Mouse (Mus musculus) frontal cortex, adult 2 months (tissue): ENCODE data around the gene Serpina5. TPM values are rescaled to one million over a fixed set of nuclear protein-coding genes. Genes with fewer than 3 reads are reported as not detected.

Source experiments
- DNase-seq, 2 experiments: peaks; one replicate each; pipeline ENCODE4 v3.0.0; 2022; ENCODE audit warnings: low spot score in 1 of 2; ENCODE audit errors: extremely low spot score in 1 of 2
- polyA plus RNA-seq: library from polyadenylated mRNA; depleted of rRNA; stranded (reverse); fragments of >200 nt; gene quantifications from 2 replicates; pipeline ENCODE4 v1.2.3, GENCODE M21; 2012; rRNA removed

Serpina5 gene
- polyA plus RNA-seq, 1 experiment: not detected

DNA sequence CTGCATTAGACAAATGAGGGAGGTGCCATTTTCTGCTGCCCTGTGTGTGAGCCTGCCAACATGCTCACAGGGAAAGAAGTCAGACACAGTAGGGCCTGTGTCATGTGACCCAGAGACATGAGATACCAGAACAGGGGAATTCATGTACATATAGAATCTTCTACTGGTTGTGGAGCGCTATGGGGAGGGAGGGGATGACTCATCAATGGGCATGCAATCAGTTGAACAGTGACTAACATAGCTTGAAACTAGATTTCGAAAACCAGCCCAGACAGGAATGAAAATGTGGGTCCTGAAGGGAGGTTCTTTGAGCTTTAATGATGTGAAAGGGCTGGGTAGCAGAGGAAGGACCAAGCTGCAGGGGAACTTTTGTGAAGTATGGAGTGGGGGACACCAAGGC lies 23.1 kb downstream of the Serpina5 start:
- no peak for DNase-seq

DNA sequence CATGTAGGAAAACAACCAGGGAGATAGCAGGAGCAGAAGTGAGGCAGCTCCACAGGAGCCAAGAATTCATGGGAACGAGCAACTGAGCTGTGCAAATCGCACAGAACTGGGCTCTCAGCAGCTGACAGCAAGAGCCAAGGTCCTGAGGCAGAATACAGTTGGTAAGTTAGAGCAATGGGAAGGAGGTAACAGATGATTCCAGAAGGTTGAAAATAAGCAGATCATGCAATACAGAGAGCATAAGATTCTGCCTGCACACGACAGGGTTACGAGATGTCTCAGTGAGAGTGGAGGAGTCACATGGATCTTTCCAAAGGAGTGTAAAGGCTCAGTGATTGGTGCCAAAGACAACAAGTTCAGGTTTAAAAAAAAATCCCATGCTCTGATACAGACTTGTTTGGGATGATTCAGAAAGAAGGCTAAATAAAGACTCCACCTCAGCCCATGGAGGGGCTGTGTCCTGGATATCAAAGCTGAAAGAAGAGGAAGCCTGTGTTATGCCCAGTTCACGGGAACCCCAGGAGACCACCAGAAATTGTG lies 24.2 kb downstream of the Serpina5 start:
- no peak for DNase-seq

DNA sequence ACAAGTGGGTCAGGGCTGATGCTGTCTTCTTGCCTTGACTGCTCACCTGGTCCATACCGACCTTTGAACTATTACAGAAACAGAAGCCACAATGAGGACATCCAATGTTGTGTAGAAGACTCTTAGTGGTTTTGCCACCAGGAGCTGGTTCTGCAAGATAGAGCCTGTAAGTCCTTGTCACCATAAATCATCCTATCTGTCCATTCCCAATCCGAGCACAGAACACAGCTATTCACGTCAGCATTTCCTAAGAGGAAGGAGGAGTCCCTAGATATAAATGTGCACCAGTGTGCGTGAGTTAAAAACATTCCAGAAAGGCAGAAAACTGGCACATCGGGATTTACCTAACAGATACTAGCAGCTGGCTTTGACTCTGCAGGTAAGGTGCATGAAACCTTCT lies 26.8 kb downstream of the Serpina5 start, which contains the start of gene Serpina3b:
Gene Serpina3b (plus strand): TSS at position 301 of the 400 bp plus-strand sequence.
- no peak for DNase-seq

DNA sequence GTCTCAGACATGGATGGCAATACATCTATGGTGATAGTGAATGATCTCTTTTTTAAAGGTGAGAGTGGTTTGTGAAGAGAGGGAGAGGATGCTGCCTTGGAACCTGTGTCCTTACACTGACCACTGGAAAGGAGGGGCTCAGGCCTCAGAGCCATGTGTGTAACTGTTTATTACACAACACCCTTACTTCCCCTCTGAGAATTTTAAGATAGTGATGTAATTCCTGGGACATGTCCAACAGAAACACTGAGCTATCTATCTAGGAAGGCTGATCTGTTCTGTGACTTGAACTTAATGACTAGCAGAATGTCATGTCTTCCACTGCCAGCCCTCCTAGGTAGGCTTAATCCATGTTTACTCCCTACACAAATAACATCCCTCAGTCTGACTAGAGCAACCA lies 30.1 kb downstream of the Serpina5 start:
- no peak for DNase-seq

DNA sequence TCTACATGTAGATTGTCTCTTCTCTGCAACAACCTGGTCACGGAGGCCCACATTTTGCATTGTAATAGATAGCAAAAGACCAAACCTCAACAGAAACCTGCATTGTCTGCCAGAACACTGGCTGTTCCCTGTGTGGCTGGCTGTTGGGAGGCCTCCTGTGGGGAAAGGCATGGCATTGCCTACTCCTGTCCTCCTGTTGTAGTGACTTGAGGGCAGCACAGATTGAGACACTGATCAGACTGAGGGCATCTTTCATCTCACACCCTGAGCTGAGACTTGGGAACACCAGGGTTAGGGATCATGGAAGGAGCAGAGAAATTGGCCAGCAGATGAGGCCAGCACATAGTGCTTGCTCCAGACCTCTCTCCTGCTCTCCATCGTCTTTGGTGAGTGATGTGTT lies 37.3 kb downstream of the Serpina5 start:
- no peak for DNase-seq

DNA sequence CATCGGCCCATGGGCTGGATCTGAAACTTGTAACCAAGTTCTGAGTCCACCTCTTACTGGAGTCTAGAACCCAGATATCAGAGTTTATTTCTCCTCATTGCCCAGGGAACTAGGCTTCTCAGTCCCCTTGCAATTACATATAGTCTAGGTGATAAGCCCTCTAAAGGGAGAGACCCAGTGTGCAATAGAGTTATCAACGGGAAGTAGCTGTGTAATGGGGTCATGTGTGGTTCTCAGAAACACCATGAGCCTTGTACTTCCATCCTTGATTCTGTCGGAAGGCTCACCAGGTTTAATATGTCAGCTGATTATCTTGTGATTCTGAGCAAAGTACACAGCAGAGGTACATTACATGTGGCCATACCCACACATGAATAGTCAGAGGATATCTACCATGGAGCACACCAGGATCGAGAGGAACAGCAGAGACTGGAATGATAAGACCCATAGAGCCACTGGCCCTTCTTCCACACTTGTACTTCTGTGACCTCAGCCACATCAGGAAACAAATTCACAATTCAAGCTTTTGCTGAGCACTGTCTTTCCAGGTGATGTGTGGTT lies 39.7 kb downstream of the Serpina5 start:
- no peak for DNase-seq

DNA sequence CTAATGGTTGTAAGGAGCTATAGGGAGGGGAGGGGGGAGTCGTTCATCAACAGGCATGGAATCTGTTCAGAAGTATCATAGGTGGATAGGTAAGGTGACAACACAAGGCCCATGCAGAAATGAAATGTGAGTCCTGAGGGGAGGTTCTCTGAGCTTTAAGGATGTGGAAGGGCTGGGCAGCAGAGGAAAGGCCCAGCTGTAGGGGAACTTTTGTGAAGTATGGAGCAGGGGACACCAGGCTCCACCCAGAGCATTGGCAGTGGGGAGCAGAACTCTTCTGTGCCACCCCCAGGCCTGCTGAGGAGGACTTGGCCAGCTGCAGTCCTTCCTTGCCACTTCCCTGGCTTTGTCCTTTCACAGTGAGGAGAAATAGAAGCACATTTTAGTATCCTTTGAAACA lies 40.6 kb downstream of the Serpina5 start:
- no peak for DNase-seq

DNA sequence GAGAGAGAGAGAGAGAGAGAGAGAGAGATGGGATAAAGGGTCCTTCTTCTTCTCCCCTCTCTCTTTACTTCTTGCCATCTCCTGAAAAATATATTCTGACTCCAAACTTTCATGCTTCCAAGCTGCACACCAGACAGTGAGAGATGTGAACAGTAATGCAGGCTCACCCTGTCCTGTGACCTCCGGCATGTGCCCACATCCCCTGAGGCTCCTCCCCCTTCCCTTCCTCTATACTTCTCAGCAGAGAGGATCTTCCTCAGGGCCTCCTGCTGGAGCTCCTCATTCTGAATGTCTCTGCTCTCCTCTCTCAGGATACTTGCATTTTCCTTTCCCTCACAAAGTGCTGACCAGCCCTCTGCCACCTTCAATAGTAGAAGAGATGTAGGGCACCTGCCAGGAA lies 41.5 kb downstream of the Serpina5 start:
- DNase-seq: no peak

DNA sequence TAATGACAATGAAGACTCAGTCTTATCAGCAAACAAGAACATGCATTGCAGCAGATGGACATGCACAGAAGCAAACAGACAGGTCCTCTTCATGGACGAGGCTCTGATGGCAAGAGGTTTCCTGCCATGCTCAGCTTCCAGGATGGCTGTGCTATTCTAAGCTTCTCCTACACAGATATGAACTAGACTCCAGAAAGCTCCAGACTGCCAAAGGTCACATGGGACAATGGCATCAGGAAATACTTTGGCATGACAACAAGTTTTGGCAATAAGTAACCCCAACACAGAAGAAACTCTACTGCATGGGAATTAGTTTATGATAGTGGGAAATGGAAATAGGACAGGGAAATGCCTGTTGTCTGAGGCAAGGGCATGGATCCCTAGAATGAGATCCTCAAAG lies 42.4 kb downstream of the Serpina5 start:
- no peak for DNase-seq

DNA sequence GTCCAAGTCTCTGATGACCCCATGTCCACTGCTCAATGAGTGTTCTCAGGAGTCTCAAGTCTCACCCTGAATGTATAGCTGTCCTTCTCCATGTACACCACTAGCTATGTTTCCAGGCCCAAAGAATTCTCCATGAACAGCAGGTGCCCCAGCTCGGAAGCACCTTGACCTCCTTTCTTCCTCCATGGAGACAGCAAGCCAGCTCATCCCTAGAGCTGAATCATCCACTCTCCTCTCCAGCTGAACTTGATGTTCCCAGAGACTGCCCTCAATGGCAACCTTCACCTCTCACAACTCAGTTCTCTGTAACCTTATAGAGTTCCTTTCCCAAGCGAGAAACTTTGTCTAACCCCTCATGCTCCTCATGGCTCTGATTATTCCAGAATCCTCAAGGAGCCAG lies 44.7 kb downstream of the Serpina5 start:
- DNase-seq: no peak

DNA sequence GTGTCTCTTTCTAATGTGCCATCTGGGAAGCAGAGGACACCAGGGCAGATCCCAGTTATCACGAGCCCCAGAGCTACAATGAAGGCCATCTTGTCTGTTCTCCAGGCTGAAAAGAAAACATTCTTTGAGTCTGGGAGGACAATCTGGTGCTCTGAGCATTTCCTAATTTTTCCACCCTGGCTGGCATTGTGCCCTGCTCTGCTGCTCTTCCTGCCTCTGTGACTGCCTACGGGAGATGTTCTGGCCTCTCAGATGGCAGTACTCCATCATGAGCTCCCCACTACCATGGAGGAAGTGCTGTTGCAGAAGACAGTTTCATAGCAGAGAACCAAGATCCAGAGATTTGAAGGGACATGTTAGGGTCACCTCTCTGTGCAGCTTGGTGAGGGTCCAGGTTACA lies 51.1 kb downstream of the Serpina5 start:
- DNase-seq: no peak

DNA sequence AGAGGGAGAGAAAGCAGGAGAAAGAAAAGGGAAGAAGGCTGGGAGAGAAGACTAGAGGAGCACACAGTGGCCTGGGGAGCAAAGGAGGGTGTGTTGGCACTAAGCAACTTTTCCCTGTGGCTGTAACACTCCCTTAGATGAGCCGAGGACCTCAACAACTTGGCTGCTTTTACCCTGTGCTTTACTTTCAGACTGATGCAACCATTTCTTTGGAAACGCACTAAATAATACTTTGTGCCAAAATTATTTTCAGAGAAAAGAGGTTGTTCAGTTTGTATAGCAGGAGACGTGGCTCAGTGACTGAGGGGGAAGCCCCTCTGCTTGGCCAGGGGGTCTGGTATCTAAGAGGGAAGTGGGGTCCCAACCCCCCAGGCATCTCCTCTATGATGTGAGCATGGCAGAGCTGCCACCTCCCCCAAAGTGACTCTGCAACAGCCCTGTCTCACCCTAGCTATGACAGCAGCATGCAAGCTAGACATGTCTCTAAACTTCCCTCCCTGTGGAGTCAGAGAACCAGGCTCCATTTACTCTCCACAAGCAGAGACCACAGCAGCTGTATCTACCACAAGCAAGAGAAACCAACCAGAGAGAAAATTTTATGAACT lies 52.2 kb downstream of the Serpina5 start:
- no peak for DNase-seq

DNA sequence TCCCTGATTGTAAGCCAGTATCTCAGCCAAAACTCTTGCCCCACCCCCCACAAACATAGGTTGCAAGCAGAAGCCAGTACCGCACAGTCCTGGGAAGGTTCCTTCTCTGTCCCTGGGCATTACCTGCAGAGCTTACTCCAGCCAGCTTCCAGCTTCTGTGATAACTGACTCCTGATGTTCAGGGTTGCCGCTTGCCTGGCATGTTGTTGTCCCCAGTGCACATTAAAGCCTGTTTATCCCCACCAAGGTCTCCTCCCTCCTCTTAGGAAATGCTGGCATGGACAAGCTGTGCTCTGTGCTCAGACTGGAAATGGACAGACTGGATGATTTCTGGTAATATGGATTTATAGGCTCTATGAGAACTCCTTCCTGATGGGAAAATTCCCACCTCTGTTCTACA lies 52.7 kb downstream of the Serpina5 start, which contains the start of gene Serpina3c:
Gene Serpina3c (minus strand): TSS at position 215 of the 400 bp plus-strand sequence.
- no peak for DNase-seq

Other genes with a start within 250 kb of the Serpina5 start
- gene Serpina1a, start 237.6 kb upstream of the Serpina5 start, polyA plus RNA-seq: 0.08 TPM in 1 of 2 replicates, not detected in the other
- not detected in 2 replicates for gene Serpina1c, start 196.2 kb upstream of the Serpina5 start, polyA plus RNA-seq
- 0.34 TPM in 1 of 2 replicates, not detected in the other for gene Serpina1e, start 142.1 kb upstream of the Serpina5 start, polyA plus RNA-seq
- not detected in 2 replicates for gene Serpina11, start 111.2 kb upstream of the Serpina5 start, polyA plus RNA-seq
- gene Serpina9, start 87.4 kb upstream of the Serpina5 start, polyA plus RNA-seq: 1.5 TPM in 2 replicates
- gene Serpina12, start 56.7 kb upstream of the Serpina5 start, polyA plus RNA-seq: not detected in 2 replicates
- gene Serpina3a, start 11.6 kb downstream of the Serpina5 start, polyA plus RNA-seq: not detected in 2 replicates
- not detected in 2 replicates for gene Serpina3b, start 26.9 kb downstream of the Serpina5 start, polyA plus RNA-seq
- gene Serpina3c, start 52.8 kb downstream of the Serpina5 start, polyA plus RNA-seq: 0.06 TPM in 1 of 2 replicates, not detected in the other
- gene Serpina3f, start 113.4 kb downstream of the Serpina5 start, polyA plus RNA-seq: 0.06 TPM in 1 of 2 replicates, not detected in the other
- gene Serpina3g, start 135.1 kb downstream of the Serpina5 start, polyA plus RNA-seq: 0.24 and 0.27 TPM in 2 replicates
- gene Serpina3i, start 162.0 kb downstream of the Serpina5 start, polyA plus RNA-seq: not detected in 2 replicates
- gene Serpina3j, start 213.4 kb downstream of the Serpina5 start, polyA plus RNA-seq: not detected in 2 replicates
- not detected in 2 replicates for gene Serpina3k, start 237.4 kb downstream of the Serpina5 start, polyA plus RNA-seq
- gene Serpina3m, start 237.4 kb downstream of the Serpina5 start, polyA plus RNA-seq: not detected in 2 replicates